Mouse (Mus musculus): ENCODE data around the gene Pcmt1. TPM values are rescaled to one million over a fixed set of nuclear protein-coding genes. Genes with fewer than 3 reads are reported as not detected.

Gene Pcmt1
- polyA plus RNA-seq, 2 experiments, result 66.5 to 125 TPM

- no peaks in the 10 kb centered on the region for H3K4me1 ChIP-seq (ENCODE audit: control insufficient read depth, insufficient read depth, low read length)
- ATAC-seq (ENCODE audit: low FRiP score, low read depth), result no peak
- H3K4me2 ChIP-seq (replicated peaks; ENCODE audit: low read depth, low read length, severe bottlenecking), result no peak overlapping the region
- no peak overlapping the region for H3K27ac ChIP-seq (replicated peaks; ENCODE audit: low read depth, low read length)
- H3K9ac ChIP-seq (ENCODE audit: low read depth, low read length, severe bottlenecking), result no peak overlapping the region
- WGBS, result 94% methylated on average over 13 of the region's 13 CpGs
- H3K36me3 ChIP-seq (ENCODE audit: control insufficient read depth, insufficient read depth, low read length), result peaks cover 67% of the 10 kb centered on the region
- H3K9me3 ChIP-seq (ENCODE audit: control insufficient read depth, low read length), result no peaks in the 10 kb centered on the region
- H3K27me3 ChIP-seq (ENCODE audit: control insufficient read depth, insufficient read depth, low read length), result no peaks in the 10 kb centered on the region
- DNase-seq (ENCODE audit: low spot score), result no peak
- no peak for TF ChIP-seq POLR2A (IDR thresholded peaks at IDR 0.05; ENCODE audit: borderline replicate concordance, extremely low read depth, insufficient read depth, insufficient read length)
- no peak overlapping the region for H3K4me3 ChIP-seq (replicated peaks; ENCODE audit: low read length)
Measured at GRCm38 (mm10) chr10:7712506-7712905, 31.6 kb upstream of the Pcmt1 start.

- Histone ChIP-seq H3K27me3 (ENCODE audit: control insufficient read depth, insufficient read depth, low read length) (no peaks in the 10 kb centered on the region), H3K4me2 (replicated peaks; ENCODE audit: low read depth, low read length, severe bottlenecking) (no peak overlapping the region), H3K4me1 (ENCODE audit: control insufficient read depth, insufficient read depth, low read length) (no peaks in the 10 kb centered on the region), H3K4me3 (replicated peaks; ENCODE audit: low read length) (no peak overlapping the region), H3K27ac (replicated peaks; ENCODE audit: low read depth, low read length) (no peak overlapping the region), H3K9me3 (ENCODE audit: control insufficient read depth, low read length) (no peaks in the 10 kb centered on the region), H3K36me3 (ENCODE audit: control insufficient read depth, insufficient read depth, low read length) (peaks cover 81% of the 10 kb centered on the region), H3K9ac (ENCODE audit: low read depth, low read length, severe bottlenecking) (no peak overlapping the region)
- ATAC-seq (ENCODE audit: low FRiP score, low read depth), result no peak
- no peak for DNase-seq (ENCODE audit: low spot score)
- 89% methylated on average over 5 of the region's 5 CpGs for WGBS
- no peak for TF ChIP-seq POLR2A (IDR thresholded peaks at IDR 0.05; ENCODE audit: borderline replicate concordance, extremely low read depth, insufficient read depth, insufficient read length)
Measured at GRCm38 (mm10) chr10:7710121-7710520, 29.2 kb upstream of the Pcmt1 start.

DNA sequence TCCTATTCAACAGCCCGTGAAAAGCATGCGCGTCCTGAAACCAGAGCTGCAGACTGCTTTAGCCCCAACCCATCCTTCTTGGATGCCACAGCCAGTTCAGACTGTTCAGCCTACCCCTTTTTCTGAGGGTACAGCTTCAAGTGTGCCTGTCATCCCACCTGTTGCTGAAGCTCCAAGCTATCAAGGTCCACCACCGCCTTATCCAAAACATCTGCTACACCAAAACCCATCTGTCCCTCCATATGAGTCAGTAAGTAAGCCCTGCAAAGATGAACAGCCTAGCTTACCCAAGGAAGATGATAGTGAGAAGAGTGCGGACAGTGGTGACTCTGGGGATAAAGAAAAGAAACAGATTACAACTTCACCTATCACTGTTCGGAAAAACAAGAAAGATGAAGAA, 21.6 kb upstream of the Pcmt1 start:
- Histone ChIP-seq H3K4me2 (replicated peaks; ENCODE audit: low read depth, low read length, severe bottlenecking) (no peak overlapping the region), H3K27ac (replicated peaks; ENCODE audit: low read depth, low read length) (no peak overlapping the region), H3K9me3 (ENCODE audit: control insufficient read depth, low read length) (no peaks in the 10 kb centered on the region), H3K27me3 (ENCODE audit: control insufficient read depth, insufficient read depth, low read length) (no peaks in the 10 kb centered on the region), H3K4me3 (replicated peaks; ENCODE audit: low read length) (no peak overlapping the region), H3K9ac (ENCODE audit: low read depth, low read length, severe bottlenecking) (no peak overlapping the region), H3K36me3 (ENCODE audit: control insufficient read depth, insufficient read depth, low read length) (peaks cover 91% of the 10 kb centered on the region), H3K4me1 (ENCODE audit: control insufficient read depth, insufficient read depth, low read length) (no peaks in the 10 kb centered on the region)
- ATAC-seq (ENCODE audit: low FRiP score, low read depth), result no peak
- 98% methylated on average over 6 of the region's 6 CpGs for WGBS
- TF ChIP-seq POLR2A (IDR thresholded peaks at IDR 0.05; ENCODE audit: borderline replicate concordance, extremely low read depth, insufficient read depth, insufficient read length), result no peak
- DNase-seq (ENCODE audit: low spot score), result no peak

DNA sequence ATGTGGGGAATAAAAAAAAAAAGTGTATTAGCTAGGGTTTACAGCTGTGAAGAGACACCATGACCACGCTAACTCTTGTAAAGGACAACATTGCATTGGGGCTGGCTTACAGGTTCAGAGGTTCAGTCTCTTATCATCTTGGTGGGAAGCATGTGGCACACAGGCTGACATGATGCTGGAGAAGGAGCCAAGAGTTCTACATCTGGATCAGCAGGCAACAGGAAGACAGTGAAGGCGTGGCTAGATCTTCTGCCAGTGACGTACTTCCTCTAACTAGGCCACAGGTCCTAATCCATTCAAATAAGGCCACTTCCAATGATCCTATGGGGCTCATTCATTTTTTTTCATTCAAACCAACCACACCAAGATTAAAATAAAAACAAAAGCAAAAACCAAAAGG, 19.2 kb upstream of the Pcmt1 start:
- Histone ChIP-seq H3K27me3 (ENCODE audit: control insufficient read depth, insufficient read depth, low read length) (no peaks in the 10 kb centered on the region), H3K27ac (replicated peaks; ENCODE audit: low read depth, low read length) (no peak overlapping the region), H3K4me2 (replicated peaks; ENCODE audit: low read depth, low read length, severe bottlenecking) (no peak overlapping the region), H3K9ac (ENCODE audit: low read depth, low read length, severe bottlenecking) (no peak overlapping the region), H3K4me3 (replicated peaks; ENCODE audit: low read length) (no peak overlapping the region), H3K9me3 (ENCODE audit: control insufficient read depth, low read length) (no peaks in the 10 kb centered on the region), H3K36me3 (ENCODE audit: control insufficient read depth, insufficient read depth, low read length) (peaks cover 93% of the 10 kb centered on the region), H3K4me1 (ENCODE audit: control insufficient read depth, insufficient read depth, low read length) (no peaks in the 10 kb centered on the region)
- ATAC-seq (ENCODE audit: low FRiP score, low read depth) (no peak), DNase-seq (ENCODE audit: low spot score) (no peak)
- TF ChIP-seq POLR2A (IDR thresholded peaks at IDR 0.05; ENCODE audit: borderline replicate concordance, extremely low read depth, insufficient read depth, insufficient read length), result no peak
- 80% methylated on average over 3 of the region's 3 CpGs for WGBS

- no peaks in the 10 kb centered on the region for H3K9me3 ChIP-seq (ENCODE audit: control insufficient read depth, low read length)
- H3K9ac ChIP-seq (ENCODE audit: low read depth, low read length, severe bottlenecking), result no peak overlapping the region
- H3K36me3 ChIP-seq (ENCODE audit: control insufficient read depth, insufficient read depth, low read length), result peaks cover 85% of the 10 kb centered on the region
- no peak for DNase-seq (ENCODE audit: low spot score)
- H3K27ac ChIP-seq (replicated peaks; ENCODE audit: low read depth, low read length), result no peak overlapping the region
- no peaks in the 10 kb centered on the region for H3K27me3 ChIP-seq (ENCODE audit: control insufficient read depth, insufficient read depth, low read length)
- H3K4me2 ChIP-seq (replicated peaks; ENCODE audit: low read depth, low read length, severe bottlenecking), result no peak overlapping the region
- H3K4me3 ChIP-seq (replicated peaks; ENCODE audit: low read length), result no peak overlapping the region
- no peaks in the 10 kb centered on the region for H3K4me1 ChIP-seq (ENCODE audit: control insufficient read depth, insufficient read depth, low read length)
- no peak for TF ChIP-seq POLR2A (IDR thresholded peaks at IDR 0.05; ENCODE audit: borderline replicate concordance, extremely low read depth, insufficient read depth, insufficient read length)
- no peak for ATAC-seq (ENCODE audit: low FRiP score, low read depth)
Measured at GRCm38 (mm10) chr10:7695286-7695685, 14.3 kb upstream of the Pcmt1 start.

DNA sequence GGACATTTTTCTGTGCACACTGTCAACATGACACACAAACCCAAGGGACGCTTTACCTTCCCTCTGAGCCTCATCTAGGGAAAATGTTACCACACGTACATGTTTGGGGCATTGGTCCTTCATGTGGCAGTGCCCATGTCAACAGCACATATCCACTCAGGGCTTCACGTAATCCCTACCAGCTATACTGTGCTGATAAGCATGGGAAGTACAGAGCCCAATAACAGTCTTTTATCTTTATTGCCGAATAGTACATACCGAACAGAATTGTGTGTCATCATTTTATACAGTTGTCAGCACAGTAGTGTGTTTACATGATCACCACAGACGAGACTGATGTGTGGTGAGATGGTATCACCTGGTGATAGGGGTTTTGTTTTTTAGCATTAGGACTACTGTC, 6.0 kb upstream of the Pcmt1 start:
- no peaks in the 10 kb centered on the region for H3K9me3 ChIP-seq (ENCODE audit: control insufficient read depth, low read length)
- H3K27me3 ChIP-seq (ENCODE audit: control insufficient read depth, insufficient read depth, low read length), result no peaks in the 10 kb centered on the region
- 94% methylated on average over 6 of the region's 6 CpGs for WGBS
- peaks cover 12% of the 10 kb centered on the region for H3K36me3 ChIP-seq (ENCODE audit: control insufficient read depth, insufficient read depth, low read length)
- H3K27ac ChIP-seq (replicated peaks; ENCODE audit: low read depth, low read length), result no peak overlapping the region
- no peak for TF ChIP-seq POLR2A (IDR thresholded peaks at IDR 0.05; ENCODE audit: borderline replicate concordance, extremely low read depth, insufficient read depth, insufficient read length)
- H3K4me2 ChIP-seq (replicated peaks; ENCODE audit: low read depth, low read length, severe bottlenecking), result no peak overlapping the region
- peaks cover 10% of the 10 kb centered on the region; the same call in 1 of the 2 replicates for H3K4me1 ChIP-seq (ENCODE audit: control insufficient read depth, insufficient read depth, low read length)
- H3K4me3 ChIP-seq (replicated peaks; ENCODE audit: low read length), result no peak overlapping the region
- H3K9ac ChIP-seq (ENCODE audit: low read depth, low read length, severe bottlenecking), result no peak overlapping the region
- ATAC-seq (ENCODE audit: low FRiP score, low read depth) (no peak), DNase-seq (ENCODE audit: low spot score) (no peak)
